Mouse (Mus musculus) stomach, postnatal 0 days (tissue): Measurements from ENCODE around the gene Ninl. TPM values are rescaled to one million over a fixed set of nuclear protein-coding genes. Genes with fewer than 3 reads are reported as not detected.
A peak's percentile ranks its signal among the peaks of the same experiment; 100 is the strongest.

Experiments
- ATAC-seq: fragments of 200-750 bp; cut with Nextera tagmentation; 2 replicates; pipeline ENCODE4 v1.8.0; 2017; ENCODE audit not compliant: low FRiP score, low TSS enrichment
- DNase-seq: peaks from one replicate; pipeline ENCODE4 v3.0.0-alpha.2; 2016; ENCODE audit warnings: low spot score
- H3K27ac ChIP-seq: fragments of 300-500 bp; sonication (generic); replicated peaks from 2 replicates; pipeline ENCODE4 v1.5.1; 2014; ENCODE audit warnings: mild to moderate bottlenecking, control low read depth
- H3K27me3 ChIP-seq: fragments of 300-500 bp; sonication (generic); 2 replicates; pipeline ENCODE4 v1.6.1; 2014; ENCODE audit warnings: low read length; ENCODE audit not compliant: control insufficient read depth, insufficient read depth
- H3K36me3 ChIP-seq: fragments of 300-500 bp; sonication (generic); 2 replicates; pipeline ENCODE4 v1.6.1; 2014; ENCODE audit warnings: low read length, mixed read lengths; ENCODE audit not compliant: control insufficient read depth, insufficient read depth
- H3K4me1 ChIP-seq: fragments of 300-500 bp; sonication (generic); replicated peaks from 2 replicates; pipeline ENCODE4 v1.6.1; 2014; ENCODE audit warnings: antibody characterized with exemption; ENCODE audit not compliant: control insufficient read depth, insufficient read depth
- H3K4me2 ChIP-seq: fragments of 300-500 bp; sonication (generic); replicated peaks from 2 replicates; pipeline ENCODE4 v1.6.1; 2014; ENCODE audit warnings: low read depth, mild to moderate bottlenecking, control low read depth, moderate library complexity
- H3K4me3 ChIP-seq: fragments of 300-500 bp; sonication (generic); 2 replicates; pipeline ENCODE4 v1.5.1; 2014; ENCODE audit warnings: low read depth, low read length, control low read depth
- H3K9ac ChIP-seq: fragments of 300-500 bp; sonication (generic); 2 replicates; pipeline ENCODE4 v1.6.1; 2014; ENCODE audit warnings: mild to moderate bottlenecking, low read length, control low read depth, mixed read lengths
- H3K9me3 ChIP-seq: fragments of 300-500 bp; sonication (generic); 2 replicates; pipeline ENCODE4 v1.6.1; 2016; ENCODE audit warnings: low read length; ENCODE audit not compliant: control insufficient read depth
- CTCF ChIP-seq: IDR thresholded peaks from 2 replicates; pipeline ENCODE4 v1.5.1; 2016; ENCODE audit warnings: antibody characterized with exemption, low read depth, mild to moderate bottlenecking, moderate library complexity
- EP300 ChIP-seq: optimal IDR thresholded peaks from 2 replicates; pipeline ENCODE3; 2016; ENCODE audit warnings: antibody characterized with exemption
- WGBS: fragments of 180-500 bp; shearing (Covaris S2); extraction: QIAGEN DNeasy Blood & Tissue Kit; methylation state at CpG from one replicate; pipeline ENCODE4 v1.1.7; 2014; 5-methylcytosine and 5-hydroxymethylcytosine counted together
- polyA plus RNA-seq: library from polyadenylated mRNA; unstranded; fragments of >200 nt; fragmentation: Nextera tagmentation; extraction: Ambion mirVana; gene quantifications from 2 replicates; pipeline ENCODE4 v1.2.1, GENCODE M21; 2015

Ninl gene
- polyA plus RNA-seq, 1 experiment from 2014 or later: 2.3 TPM

GRCm38 (mm10) chr2:151009515-151010085 is 29.6 kb downstream of the Ninl start:
- WGBS: 91% methylated on average over 1 of the region's 1 CpGs
- Histone ChIP-seq H3K4me2 (peak overlapping the region; percentile 93), H3K27me3 (no peaks in the 10 kb centered on the region), H3K27ac (no peak overlapping the region), H3K4me3 (peak overlapping the region; percentile 70), H3K36me3 (no peaks in the 10 kb centered on the region), H3K9ac (peak overlapping the region; percentile 73), H3K4me1 (no peaks in the 10 kb centered on the region), H3K9me3 (no peaks in the 10 kb centered on the region)
- DNase-seq (no peak), ATAC-seq (peak; percentile 25; the same call in 1 of the 2 replicates)
- TF ChIP-seq CTCF (no peak), EP300 (no peak)

- 0% methylated on average over 54 of the region's 57 CpGs for WGBS
- ATAC-seq: peak; percentile 95
Measured at GRCm38 (mm10) chr2:151008939-151009509, 30.2 kb downstream of the Ninl start.

DNA sequence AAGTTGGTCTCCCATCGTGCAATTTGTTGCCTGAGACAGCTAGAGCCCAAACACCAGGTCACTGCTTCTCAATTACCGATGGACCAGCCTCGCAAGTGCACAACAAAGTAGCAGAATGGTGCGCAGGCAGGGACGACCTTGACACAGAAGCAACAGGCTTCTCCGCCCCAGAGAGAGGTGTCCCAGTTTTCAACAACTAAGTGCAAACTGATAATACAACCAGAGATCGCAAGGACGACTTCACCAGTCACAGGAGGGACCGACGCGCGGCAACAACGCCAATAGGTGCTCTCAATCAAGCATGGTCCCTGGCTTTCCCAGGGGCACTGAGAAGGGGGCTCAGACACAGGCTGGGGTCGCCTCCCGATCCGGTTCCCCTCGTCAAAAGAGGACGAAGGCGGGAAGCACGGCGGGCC is 30.7 kb downstream of the Ninl start:
- Histone ChIP-seq H3K27ac (no peak overlapping the region), H3K36me3 (no peaks in the 10 kb centered on the region), H3K4me1 (no peaks in the 10 kb centered on the region), H3K4me3 (peak overlapping the region; percentile 70), H3K4me2 (peak overlapping the region; percentile 93), H3K9ac (peak overlapping the region; percentile 73), H3K9me3 (no peaks in the 10 kb centered on the region), H3K27me3 (no peaks in the 10 kb centered on the region)
- peak; percentile 11; the same call in 1 of the 2 replicates for ATAC-seq
- WGBS: under 1% methylated on average over 21 of the region's 21 CpGs
- TF ChIP-seq CTCF (no peak), EP300 (no peak)
- DNase-seq: no peak

More at GRCm38 (mm10) chr2:151008939-151009509, 30.2 kb downstream of the Ninl start:
- no peaks in the 10 kb centered on the region for H3K27me3 ChIP-seq
- peak; percentile 89 for DNase-seq
- H3K9me3 ChIP-seq: no peaks in the 10 kb centered on the region
- H3K4me1 ChIP-seq: no peaks in the 10 kb centered on the region
- peak overlapping the region; percentile 70 for H3K4me3 ChIP-seq
- peak overlapping the region; percentile 93 for H3K4me2 ChIP-seq
- TF ChIP-seq CTCF (no peak), EP300 (no peak)
- H3K9ac ChIP-seq: peak overlapping the region; percentile 73
- no peaks in the 10 kb centered on the region for H3K36me3 ChIP-seq
- peak overlapping the region; percentile 49; the same call in 1 of the 2 replicates for H3K27ac ChIP-seq

DNA sequence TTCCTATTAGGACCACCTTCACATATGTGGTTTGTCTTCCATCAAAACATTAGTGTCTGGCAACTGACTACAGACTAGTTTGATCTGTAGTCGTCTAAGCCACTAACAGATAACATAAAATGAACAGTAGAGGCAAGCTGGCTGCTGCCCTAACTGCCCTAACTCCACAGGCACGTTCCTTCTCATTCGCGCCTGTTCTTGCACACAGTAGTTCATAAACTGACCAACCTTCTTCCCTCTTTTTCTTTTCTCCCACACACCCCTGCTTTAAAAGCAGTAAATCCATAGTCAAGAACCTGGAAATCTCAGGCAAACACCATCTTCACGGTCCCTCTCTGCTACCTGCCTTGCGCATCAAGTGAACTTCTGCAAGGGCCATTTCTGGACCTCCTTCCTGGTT is 31.2 kb downstream of the Ninl start:
- H3K9me3 ChIP-seq: no peaks in the 10 kb centered on the region
- H3K27ac ChIP-seq: no peak overlapping the region
- H3K4me2 ChIP-seq: peak overlapping the region; percentile 93
- TF ChIP-seq CTCF: no peak
- no peak for TF ChIP-seq EP300
- DNase-seq: no peak
- H3K27me3 ChIP-seq: no peaks in the 10 kb centered on the region
- H3K9ac ChIP-seq: peak overlapping the region; percentile 73; the same call in 1 of the 2 replicates
- no peaks in the 10 kb centered on the region for H3K36me3 ChIP-seq
- no peaks in the 10 kb centered on the region for H3K4me1 ChIP-seq
- H3K4me3 ChIP-seq: peak overlapping the region; percentile 70
- ATAC-seq: no peak
- WGBS: 41% methylated on average over 6 of the region's 6 CpGs

GRCm38 (mm10) chr2:151006281-151006945 is 32.8 kb downstream of the Ninl start:
- H3K4me1 ChIP-seq: no peaks in the 10 kb centered on the region
- H3K9ac ChIP-seq: no peak overlapping the region
- no peaks in the 10 kb centered on the region for H3K27me3 ChIP-seq
- no peak overlapping the region for H3K4me3 ChIP-seq
- ATAC-seq: no peak
- H3K4me2 ChIP-seq: no peak overlapping the region
- no peaks in the 10 kb centered on the region for H3K9me3 ChIP-seq
- H3K27ac ChIP-seq: no peak overlapping the region
- no peak for DNase-seq
- no peak for TF ChIP-seq CTCF
- no peak for TF ChIP-seq EP300
- no peaks in the 10 kb centered on the region for H3K36me3 ChIP-seq
- 78% methylated on average over 5 of the region's 5 CpGs for WGBS

DNA sequence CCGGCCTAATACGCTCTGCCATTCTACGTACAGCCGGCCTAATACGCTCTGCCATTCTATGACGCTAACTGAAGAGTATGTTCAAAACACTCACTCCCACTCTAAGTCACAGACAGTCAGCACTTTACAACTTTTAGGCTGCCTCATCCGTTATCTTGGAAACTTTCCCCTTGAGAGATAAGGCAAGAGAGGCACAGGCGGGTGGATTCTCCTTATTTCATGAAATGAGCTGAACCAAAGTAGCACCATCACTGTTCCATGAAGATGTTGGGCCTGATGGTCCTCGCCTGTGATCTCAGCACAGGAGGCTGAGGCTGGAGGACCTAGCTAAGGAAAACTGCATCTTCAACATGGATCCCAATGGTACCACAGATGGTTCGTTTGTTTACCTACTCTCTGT is 34.8 kb downstream of the Ninl start:
- DNase-seq (no peak), ATAC-seq (no peak)
- Histone ChIP-seq H3K4me3 (no peak overlapping the region), H3K36me3 (no peaks in the 10 kb centered on the region), H3K27me3 (no peaks in the 10 kb centered on the region), H3K27ac (no peak overlapping the region), H3K9ac (no peak overlapping the region), H3K9me3 (no peaks in the 10 kb centered on the region), H3K4me1 (no peaks in the 10 kb centered on the region), H3K4me2 (no peak overlapping the region)
- no peak for TF ChIP-seq EP300
- no peak for TF ChIP-seq CTCF
- 90% methylated on average over 10 of the region's 10 CpGs for WGBS
